Mouse (Mus musculus) cortical plate, adult 2 months (tissue): ENCODE measurements at regions not wholly inside any gene's neighbourhood (a gene's known extent, or its start where the extent isn't known, plus 50 kb on each side); places are given as distances from the start of the nearest gene placed in this dataset.

Experiments
- H3K27ac ChIP-seq: fragments of 200-500 bp; 2 replicates; pipeline ENCODE4 v1.5.1; 2012; ENCODE audit warnings: low read length, control low read depth, inconsistent platforms; ENCODE audit not compliant: insufficient read depth
- H3K4me1 ChIP-seq: fragments of 200-500 bp; 2 replicates; pipeline ENCODE4 v1.6.1; 2011; ENCODE audit warnings: low read length; ENCODE audit not compliant: control insufficient read depth, insufficient read depth
- H3K4me3 ChIP-seq: fragments of 200-500 bp; 2 replicates; pipeline ENCODE4 v1.5.1; 2011; ENCODE audit warnings: mild to moderate bottlenecking, low read length, control low read depth; ENCODE audit not compliant: insufficient read depth
- CTCF ChIP-seq: fragments of 200-500 bp; IDR thresholded peaks from 2 replicates; pipeline ENCODE4 v1.5.1; 2011; ENCODE audit warnings: mild to moderate bottlenecking, control low read depth, low read length; ENCODE audit not compliant: insufficient read depth; ENCODE audit errors: extremely low read depth
- POLR2A ChIP-seq: fragments of 200-500 bp; IDR thresholded peaks from 2 replicates; pipeline ENCODE4 v1.6.1; 2011; ENCODE audit warnings: mild to moderate bottlenecking, low read length, control low read depth; ENCODE audit not compliant: insufficient read depth; ENCODE audit errors: extremely low read depth

DNA sequence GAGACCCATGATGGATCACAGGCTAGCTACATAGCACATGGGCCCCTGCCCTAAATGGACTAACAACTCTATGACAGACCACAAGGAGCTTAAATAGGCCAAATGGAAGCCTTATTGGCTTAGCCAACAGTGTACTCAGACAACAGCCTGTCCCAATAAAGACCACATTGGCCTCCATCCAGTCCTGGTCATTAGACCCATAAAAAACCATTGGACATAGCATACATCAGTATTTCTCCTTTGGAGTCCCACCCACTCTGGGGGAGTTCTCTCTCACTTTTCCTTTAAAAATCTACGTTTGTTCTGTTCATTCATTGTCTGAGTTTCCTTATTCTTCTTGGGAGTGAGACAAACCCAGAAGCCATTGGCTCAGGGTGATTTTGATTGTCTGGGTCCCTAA, 160.1 kb upstream of the Plcz1 start:
- Histone ChIP-seq H3K4me1 (no peaks in the 10 kb centered on the region), H3K27ac (no peak overlapping the region), H3K4me3 (no peak overlapping the region)
- TF ChIP-seq CTCF, result no peak
- TF ChIP-seq POLR2A, result no peak

- Histone ChIP-seq H3K27ac (no peak overlapping the region), H3K4me1 (no peaks in the 10 kb centered on the region), H3K4me3 (no peak overlapping the region)
- no peak for TF ChIP-seq CTCF
- TF ChIP-seq POLR2A, result no peak
Measured at GRCm38 (mm10) chr6:140200322-140200721, 159.1 kb upstream of the Plcz1 start.

- Histone ChIP-seq H3K4me3 (no peak overlapping the region), H3K27ac (no peak overlapping the region), H3K4me1 (peaks cover 2% of the 10 kb centered on the region; the same call in 1 of the 2 replicates)
- TF ChIP-seq POLR2A (no peak), CTCF (no peak)
Measured at GRCm38 (mm10) chr6:140198036-140198435, 156.8 kb upstream of the Plcz1 start.

- no peak for TF ChIP-seq POLR2A
- TF ChIP-seq CTCF, result no peak
- H3K4me1 ChIP-seq, result peaks cover 2% of the 10 kb centered on the region; the same call in 1 of the 2 replicates
- no peak overlapping the region for H3K4me3 ChIP-seq
- H3K27ac ChIP-seq, result no peak overlapping the region
Measured at GRCm38 (mm10) chr6:140197113-140197675, 155.9 kb upstream of the Plcz1 start.

DNA sequence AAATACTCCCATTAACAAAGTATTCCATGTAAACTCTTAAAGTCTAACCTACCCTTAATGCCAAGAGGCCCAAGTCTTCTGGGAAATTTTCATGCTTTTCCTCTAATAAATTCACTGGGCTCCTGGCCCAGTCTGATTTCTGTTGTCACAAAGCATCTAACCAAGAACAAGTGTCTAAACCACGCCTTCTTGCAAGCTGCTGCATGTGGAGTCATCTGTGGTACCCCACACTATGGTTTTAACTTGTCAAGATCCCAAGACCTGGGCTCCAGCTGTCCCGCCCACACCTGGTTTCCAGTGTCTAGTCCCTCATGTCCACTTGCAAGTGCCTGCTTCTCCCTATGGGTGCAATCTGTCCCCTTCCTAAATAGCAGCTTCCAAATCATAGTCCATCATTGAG, 153.0 kb upstream of the Plcz1 start:
- H3K27ac ChIP-seq, result no peak overlapping the region
- peaks cover 2% of the 10 kb centered on the region; the same call in 1 of the 2 replicates for H3K4me1 ChIP-seq
- TF ChIP-seq POLR2A (no peak), CTCF (no peak)
- no peak overlapping the region for H3K4me3 ChIP-seq

DNA sequence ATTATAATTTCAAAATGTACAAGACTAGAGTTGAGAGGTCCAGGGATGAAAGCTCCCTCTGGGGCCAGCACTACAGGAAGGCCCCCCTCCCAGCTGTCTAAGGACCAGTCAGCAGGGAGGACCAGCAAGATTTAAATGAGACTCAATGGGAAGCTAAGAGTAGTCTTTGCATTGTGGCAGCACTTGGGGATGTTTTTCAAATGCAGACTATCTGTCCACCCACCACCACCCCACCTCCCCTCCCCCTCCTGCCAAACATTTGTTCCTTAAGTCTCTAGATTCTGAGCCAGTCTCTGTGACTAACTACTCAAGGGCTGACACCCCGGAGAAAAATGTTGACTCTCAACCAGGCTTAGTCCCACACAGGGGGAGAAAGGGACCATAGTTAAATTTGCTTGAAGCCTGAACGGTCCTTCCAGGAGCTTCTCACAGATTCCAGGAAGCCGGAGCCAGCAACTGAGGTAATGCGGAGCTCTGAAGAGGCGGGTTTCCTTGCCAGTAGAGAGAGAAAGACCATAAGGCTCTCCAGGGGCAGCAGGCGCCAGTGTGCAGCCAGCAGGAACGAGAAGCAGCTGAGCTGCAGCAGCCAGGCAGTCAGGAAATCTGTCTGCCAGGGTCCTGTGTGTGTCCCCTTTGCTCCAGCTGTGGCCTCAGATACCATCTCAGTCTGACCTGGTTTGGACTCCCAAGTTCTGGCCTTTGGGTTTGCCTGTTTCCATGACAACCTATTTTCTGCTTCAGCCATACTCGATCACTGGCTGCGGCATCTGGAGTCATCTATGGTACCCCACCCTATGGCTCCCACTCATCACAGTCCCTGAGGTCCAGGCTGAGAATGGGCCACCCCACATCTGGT, 152.1 kb upstream of the Plcz1 start:
- TF ChIP-seq CTCF (no peak), POLR2A (no peak)
- Histone ChIP-seq H3K4me1 (peaks cover 2% of the 10 kb centered on the region; the same call in 1 of the 2 replicates), H3K27ac (no peak overlapping the region), H3K4me3 (no peak overlapping the region)

GRCm38 (mm10) chr6:140192526-140192925, 151.3 kb upstream of the Plcz1 start:
- Histone ChIP-seq H3K4me3 (no peak overlapping the region), H3K27ac (no peak overlapping the region), H3K4me1 (peaks cover 2% of the 10 kb centered on the region; the same call in 1 of the 2 replicates)
- TF ChIP-seq CTCF (no peak), POLR2A (no peak)

- Histone ChIP-seq H3K4me3 (no peak overlapping the region), H3K27ac (no peak overlapping the region), H3K4me1 (peaks cover 2% of the 10 kb centered on the region; the same call in 1 of the 2 replicates)
- TF ChIP-seq POLR2A (no peak), CTCF (no peak)
Measured at GRCm38 (mm10) chr6:140191341-140191740, 150.1 kb upstream of the Plcz1 start.

- TF ChIP-seq POLR2A, result no peak
- TF ChIP-seq CTCF, result no peak
- H3K4me1 ChIP-seq, result peaks cover 2% of the 10 kb centered on the region; the same call in 1 of the 2 replicates
- H3K27ac ChIP-seq, result no peak overlapping the region
- no peak overlapping the region for H3K4me3 ChIP-seq
Measured at GRCm38 (mm10) chr6:140189601-140190000, 148.3 kb upstream of the Plcz1 start.

- H3K27ac ChIP-seq, result no peak overlapping the region
- no peak overlapping the region for H3K4me3 ChIP-seq
- no peaks in the 10 kb centered on the region for H3K4me1 ChIP-seq
- no peak for TF ChIP-seq CTCF
Measured at GRCm38 (mm10) chr6:140187733-140188132, 146.5 kb upstream of the Plcz1 start.
